Mouse (Mus musculus): ENCODE data around the gene Gde1. TPM values are rescaled to one million over a fixed set of nuclear protein-coding genes. Genes with fewer than 3 reads are reported as not detected.
A peak's percentile ranks its signal among the peaks of the same experiment; 100 is the strongest.

Gene Gde1
- polyA plus RNA-seq, 1 experiment from 2014 or later = 74.3 TPM

DNA sequence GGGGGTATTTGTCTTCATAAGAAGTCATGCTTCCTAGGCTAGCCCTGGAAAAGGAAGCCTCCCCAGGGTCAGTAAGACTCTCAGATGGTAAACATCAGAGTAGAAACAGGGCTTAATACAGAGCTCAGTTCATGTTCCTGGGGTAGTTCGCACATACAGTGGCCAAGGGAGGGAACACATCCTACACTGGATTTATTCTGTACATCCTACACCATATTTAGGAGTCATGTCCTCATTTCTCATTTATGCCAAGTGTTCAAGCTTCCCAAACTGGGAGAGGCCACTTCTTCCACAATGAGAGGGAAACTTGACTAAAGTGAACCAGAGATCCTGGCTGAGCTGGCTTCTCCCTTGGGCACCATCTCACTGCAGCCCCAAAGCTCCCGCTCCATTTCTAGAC, 37.8 kb downstream of the Gde1 start:
- H3K4me2 ChIP-seq (ENCODE audit: low read depth, severe bottlenecking) = no peak overlapping the region
- no peak for DNase-seq (ENCODE audit: low spot score)
- H3K9ac ChIP-seq (ENCODE audit: low read length) = no peak overlapping the region
- no peak overlapping the region for H3K27ac ChIP-seq (replicated peaks; ENCODE audit: low read depth, low read length)
- H3K27me3 ChIP-seq (ENCODE audit: control insufficient read depth, insufficient read depth, low read length) = no peaks in the 10 kb centered on the region
- H3K4me3 ChIP-seq (ENCODE audit: low read depth, low read length) = no peak overlapping the region
- no peaks in the 10 kb centered on the region for H3K4me1 ChIP-seq (ENCODE audit: control insufficient read depth, insufficient read depth, low read length)
- H3K36me3 ChIP-seq (ENCODE audit: control insufficient read depth, insufficient read depth, low read length) = no peaks in the 10 kb centered on the region
- 81% methylated on average over 2 of the region's 2 CpGs for WGBS
- ATAC-seq (ENCODE audit: insufficient number of reproducible peaks, low FRiP score, low TSS enrichment, low read depth) = no peak
- 0 out of 2 replicates have a peak, but pooled peaks cover 4% of the 10 kb centered on the region for H3K9me3 ChIP-seq (ENCODE audit: control insufficient read depth, low read length)

DNA sequence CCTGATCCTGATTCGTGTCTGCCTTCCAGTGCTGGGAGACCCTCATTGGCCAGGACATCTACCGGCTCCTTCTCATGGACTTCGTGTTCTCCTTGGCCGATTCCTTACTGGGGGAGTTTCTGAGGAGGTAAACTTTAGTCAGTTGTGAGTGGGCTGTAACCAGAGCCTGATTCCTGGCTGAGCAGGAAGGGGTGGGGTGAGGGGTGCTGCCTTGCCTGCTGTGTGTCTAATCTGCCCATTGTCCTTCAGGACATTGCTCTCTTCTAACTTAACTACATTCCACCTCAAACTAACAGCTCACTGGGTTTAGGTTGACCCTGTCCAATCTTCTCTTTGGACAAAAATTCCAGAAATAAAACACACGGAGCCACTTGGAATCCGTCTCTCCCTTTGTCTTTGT, 48.8 kb downstream of the Gde1 start:
- ATAC-seq (ENCODE audit: insufficient number of reproducible peaks, low FRiP score, low TSS enrichment, low read depth) = no peak
- no peak overlapping the region for H3K9ac ChIP-seq (ENCODE audit: low read length)
- no peaks in the 10 kb centered on the region for H3K4me1 ChIP-seq (ENCODE audit: control insufficient read depth, insufficient read depth, low read length)
- H3K9me3 ChIP-seq (ENCODE audit: control insufficient read depth, low read length) = no peaks in the 10 kb centered on the region
- H3K4me3 ChIP-seq (ENCODE audit: low read depth, low read length) = no peak overlapping the region
- no peak for DNase-seq (ENCODE audit: low spot score)
- no peaks in the 10 kb centered on the region for H3K27me3 ChIP-seq (ENCODE audit: control insufficient read depth, insufficient read depth, low read length)
- no peak overlapping the region for H3K4me2 ChIP-seq (ENCODE audit: low read depth, severe bottlenecking)
- H3K36me3 ChIP-seq (ENCODE audit: control insufficient read depth, insufficient read depth, low read length) = no peaks in the 10 kb centered on the region
- H3K27ac ChIP-seq (replicated peaks; ENCODE audit: low read depth, low read length) = no peak overlapping the region
- WGBS = 54% methylated on average over 6 of the region's 6 CpGs

DNA sequence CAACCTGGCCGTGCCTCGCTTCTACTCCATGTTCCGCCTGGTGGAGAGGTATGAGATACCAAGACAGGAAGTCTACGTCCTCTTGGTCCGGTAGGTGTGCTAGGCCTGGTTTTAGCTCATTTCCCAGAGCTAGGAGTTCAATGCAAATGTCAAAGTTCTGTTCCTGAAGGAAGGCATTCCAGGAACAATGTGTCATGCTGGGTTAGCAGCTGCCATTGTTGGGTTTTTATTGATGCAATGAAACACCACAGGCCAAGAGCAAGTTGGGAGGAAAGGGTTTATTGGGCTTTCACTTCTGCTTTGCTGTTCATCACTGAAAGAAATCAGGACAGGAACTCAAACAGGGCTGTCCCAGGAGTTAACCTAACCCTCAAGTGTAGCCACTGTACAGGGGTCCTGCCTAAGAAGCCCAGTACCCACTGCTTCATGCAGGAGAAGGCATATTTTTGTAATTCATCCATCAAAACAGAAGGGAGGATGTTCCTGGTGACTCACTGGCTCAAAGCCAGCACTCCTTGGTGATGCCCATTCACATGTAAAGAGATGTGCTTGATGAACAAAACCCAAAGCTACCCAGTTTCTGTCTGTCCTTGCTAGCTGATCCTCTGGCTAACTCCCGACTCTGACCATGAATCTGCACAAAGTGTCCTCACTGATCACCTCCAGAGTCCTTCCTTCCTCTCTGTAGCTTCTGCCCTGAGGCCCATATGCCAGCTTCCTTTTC, 52.8 kb downstream of the Gde1 start:
- ATAC-seq (ENCODE audit: insufficient number of reproducible peaks, low FRiP score, low TSS enrichment, low read depth) (no peak), DNase-seq (ENCODE audit: low spot score) (no peak)

DNA sequence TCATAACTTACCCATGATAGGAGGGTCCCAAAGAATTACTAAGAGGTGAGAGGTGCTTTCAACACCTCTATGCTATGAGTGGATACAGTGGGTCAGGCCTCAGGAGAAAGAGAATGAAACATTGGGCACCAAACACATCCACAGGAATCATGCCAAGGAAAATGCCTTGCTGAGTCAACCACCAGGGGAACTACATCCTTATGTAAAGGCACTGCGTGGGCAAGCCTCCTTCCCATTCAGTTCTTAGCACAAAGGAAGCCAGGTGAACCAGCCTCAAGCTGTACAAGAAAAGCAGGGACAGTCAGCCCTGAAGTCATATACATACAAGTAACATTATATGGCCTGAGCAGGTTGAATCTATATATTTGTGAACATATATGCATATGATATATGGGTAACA, 54.7 kb downstream of the Gde1 start:
- H3K27ac ChIP-seq (replicated peaks; ENCODE audit: low read depth, low read length) = no peak overlapping the region
- no peak overlapping the region for H3K4me2 ChIP-seq (ENCODE audit: low read depth, severe bottlenecking)
- no peak for ATAC-seq (ENCODE audit: insufficient number of reproducible peaks, low FRiP score, low TSS enrichment, low read depth)
- H3K27me3 ChIP-seq (ENCODE audit: control insufficient read depth, insufficient read depth, low read length) = no peaks in the 10 kb centered on the region
- WGBS = 94% methylated on average over 1 of the region's 1 CpGs
- no peak overlapping the region for H3K9ac ChIP-seq (ENCODE audit: low read length)
- DNase-seq (ENCODE audit: low spot score) = no peak
- H3K4me3 ChIP-seq (ENCODE audit: low read depth, low read length) = no peak overlapping the region
- H3K36me3 ChIP-seq (ENCODE audit: control insufficient read depth, insufficient read depth, low read length) = no peaks in the 10 kb centered on the region
- no peaks in the 10 kb centered on the region for H3K4me1 ChIP-seq (ENCODE audit: control insufficient read depth, insufficient read depth, low read length)
- no peaks in the 10 kb centered on the region for H3K9me3 ChIP-seq (ENCODE audit: control insufficient read depth, low read length)

More for the DNA sequence above, 52.8 kb downstream of the Gde1 start:
- no peak overlapping the region for H3K4me2 ChIP-seq (ENCODE audit: low read depth, severe bottlenecking)
- no peaks in the 10 kb centered on the region for H3K4me1 ChIP-seq (ENCODE audit: control insufficient read depth, insufficient read depth, low read length)
- H3K36me3 ChIP-seq (ENCODE audit: control insufficient read depth, insufficient read depth, low read length) = no peaks in the 10 kb centered on the region
- WGBS = 84% methylated on average over 6 of the region's 6 CpGs
- H3K27ac ChIP-seq (replicated peaks; ENCODE audit: low read depth, low read length) = no peak overlapping the region
- H3K27me3 ChIP-seq (ENCODE audit: control insufficient read depth, insufficient read depth, low read length) = no peaks in the 10 kb centered on the region
- no peak overlapping the region for H3K9ac ChIP-seq (ENCODE audit: low read length)
- no peaks in the 10 kb centered on the region for H3K9me3 ChIP-seq (ENCODE audit: control insufficient read depth, low read length)
- H3K4me3 ChIP-seq (ENCODE audit: low read depth, low read length) = no peak overlapping the region

- DNase-seq (ENCODE audit: low spot score) = no peak
- H3K27me3 ChIP-seq (ENCODE audit: control insufficient read depth, insufficient read depth, low read length) = no peaks in the 10 kb centered on the region
- H3K4me1 ChIP-seq (ENCODE audit: control insufficient read depth, insufficient read depth, low read length) = no peaks in the 10 kb centered on the region
- no peaks in the 10 kb centered on the region for H3K36me3 ChIP-seq (ENCODE audit: control insufficient read depth, insufficient read depth, low read length)
- H3K27ac ChIP-seq (replicated peaks; ENCODE audit: low read depth, low read length) = no peak overlapping the region
- WGBS = 74% methylated on average over 4 of the region's 4 CpGs
- no peak overlapping the region for H3K4me2 ChIP-seq (ENCODE audit: low read depth, severe bottlenecking)
- H3K4me3 ChIP-seq (ENCODE audit: low read depth, low read length) = no peak overlapping the region
- H3K9ac ChIP-seq (ENCODE audit: low read length) = no peak overlapping the region
- H3K9me3 ChIP-seq (ENCODE audit: control insufficient read depth, low read length) = no peaks in the 10 kb centered on the region
- ATAC-seq (ENCODE audit: insufficient number of reproducible peaks, low FRiP score, low TSS enrichment, low read depth) = no peak
These were observed 55.5 kb downstream of the Gde1 start for GRCm38 (mm10) chr7:118650119-118650518.

DNA sequence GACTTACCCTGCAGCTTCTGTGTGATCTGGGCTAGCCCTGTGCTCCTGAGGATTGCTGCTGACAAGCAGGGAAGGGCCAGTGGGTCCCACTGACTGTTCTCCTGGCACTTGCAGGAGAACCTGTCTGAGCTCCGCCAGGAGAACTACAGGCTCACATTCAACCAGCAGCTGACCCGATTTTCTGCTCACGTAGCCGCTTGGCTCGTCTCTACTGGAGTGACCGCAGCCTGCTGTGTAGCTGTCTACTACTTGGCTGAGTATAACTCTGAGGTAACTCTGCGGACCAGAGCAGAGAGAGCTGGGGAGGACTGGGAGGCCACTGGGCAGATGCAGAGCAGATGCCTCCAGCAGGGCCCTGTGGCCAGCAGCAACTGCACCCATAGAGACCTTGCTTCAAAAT, 56.2 kb downstream of the Gde1 start:
- ATAC-seq (ENCODE audit: insufficient number of reproducible peaks, low FRiP score, low TSS enrichment, low read depth) = no peak
- WGBS = 84% methylated on average over 7 of the region's 7 CpGs
- H3K27ac ChIP-seq (replicated peaks; ENCODE audit: low read depth, low read length) = no peak overlapping the region

DNA sequence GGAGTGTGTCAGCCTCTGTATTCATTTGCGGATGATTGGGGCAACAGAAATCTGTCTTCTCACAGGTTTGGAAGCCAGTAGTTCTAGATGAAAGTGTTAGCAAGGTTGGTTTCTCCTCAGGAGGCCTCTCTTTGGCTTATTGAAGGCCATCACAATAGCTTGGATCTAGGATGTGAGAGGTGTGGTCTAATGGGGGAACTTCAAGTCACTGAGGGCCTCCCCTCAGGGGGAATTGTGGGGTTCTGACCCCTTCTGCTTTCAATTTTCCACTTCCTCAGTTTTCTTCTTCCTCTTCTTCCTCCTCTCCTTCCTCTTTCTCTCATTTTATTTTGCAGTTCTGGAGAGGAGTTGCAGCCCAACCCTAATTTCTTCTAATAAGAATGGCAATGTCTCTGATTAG, 59.3 kb downstream of the Gde1 start:
- H3K27me3 ChIP-seq (ENCODE audit: control insufficient read depth, insufficient read depth, low read length) = no peaks in the 10 kb centered on the region
- no peak overlapping the region for H3K9ac ChIP-seq (ENCODE audit: low read length)
- 92% methylated on average over 1 of the region's 1 CpGs for WGBS
- no peak overlapping the region for H3K4me2 ChIP-seq (ENCODE audit: low read depth, severe bottlenecking)
- ATAC-seq (ENCODE audit: insufficient number of reproducible peaks, low FRiP score, low TSS enrichment, low read depth) (no peak), DNase-seq (ENCODE audit: low spot score) (no peak)
- H3K36me3 ChIP-seq (ENCODE audit: control insufficient read depth, insufficient read depth, low read length) = no peaks in the 10 kb centered on the region
- H3K27ac ChIP-seq (replicated peaks; ENCODE audit: low read depth, low read length) = no peak overlapping the region
- H3K4me1 ChIP-seq (ENCODE audit: control insufficient read depth, insufficient read depth, low read length) = no peaks in the 10 kb centered on the region
- no peak overlapping the region for H3K4me3 ChIP-seq (ENCODE audit: low read depth, low read length)
- no peaks in the 10 kb centered on the region for H3K9me3 ChIP-seq (ENCODE audit: control insufficient read depth, low read length)

More for the DNA sequence above, 56.2 kb downstream of the Gde1 start:
- H3K36me3 ChIP-seq (ENCODE audit: control insufficient read depth, insufficient read depth, low read length) = no peaks in the 10 kb centered on the region
- H3K4me1 ChIP-seq (ENCODE audit: control insufficient read depth, insufficient read depth, low read length) = no peaks in the 10 kb centered on the region
- no peak overlapping the region for H3K4me2 ChIP-seq (ENCODE audit: low read depth, severe bottlenecking)
- no peaks in the 10 kb centered on the region for H3K27me3 ChIP-seq (ENCODE audit: control insufficient read depth, insufficient read depth, low read length)
- H3K4me3 ChIP-seq (ENCODE audit: low read depth, low read length) = no peak overlapping the region
- DNase-seq (ENCODE audit: low spot score) = no peak
- no peaks in the 10 kb centered on the region for H3K9me3 ChIP-seq (ENCODE audit: control insufficient read depth, low read length)
- H3K9ac ChIP-seq (ENCODE audit: low read length) = peak overlapping the region; percentile 17

All from limb, embryonic 11.5 days (tissue).